Mouse (Mus musculus) layer of hippocampus, postnatal 25 days (tissue): ENCODE measurements at regions not wholly inside any gene's neighbourhood (a gene's known extent, or its start where the extent isn't known, plus 50 kb on each side); places are given as distances from the start of the nearest gene placed in this dataset.

Source experiments
- DNase-seq, 2 experiments: peaks; one replicate each; pipeline ENCODE4 v3.0.0; 2022; ENCODE audit warnings: mixed read lengths in 2 of 2, low spot score in 1 of 2; ENCODE audit errors: extremely low spot score in 1 of 2

DNA sequence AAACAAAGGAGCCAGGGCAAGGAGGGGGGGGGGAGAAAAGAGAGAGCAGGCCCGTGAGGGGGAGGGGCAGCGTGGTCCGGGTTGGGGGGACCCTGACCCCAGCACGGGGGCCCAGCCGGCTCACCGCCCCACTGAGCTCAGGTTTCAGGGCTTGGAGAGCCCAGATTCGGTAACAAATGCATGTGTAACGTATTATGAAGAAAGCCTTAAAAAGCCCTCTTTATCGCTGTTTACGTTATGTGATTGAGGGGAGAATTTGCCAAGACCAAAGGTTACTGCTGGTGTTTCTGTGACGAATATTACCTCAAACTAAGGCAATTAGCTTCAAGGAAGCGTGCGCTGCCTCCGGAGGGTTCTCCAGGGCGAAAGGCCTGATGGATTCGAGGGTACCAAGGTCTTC, 54.2 kb downstream of the Barx1 start:
- no peak for DNase-seq

DNA sequence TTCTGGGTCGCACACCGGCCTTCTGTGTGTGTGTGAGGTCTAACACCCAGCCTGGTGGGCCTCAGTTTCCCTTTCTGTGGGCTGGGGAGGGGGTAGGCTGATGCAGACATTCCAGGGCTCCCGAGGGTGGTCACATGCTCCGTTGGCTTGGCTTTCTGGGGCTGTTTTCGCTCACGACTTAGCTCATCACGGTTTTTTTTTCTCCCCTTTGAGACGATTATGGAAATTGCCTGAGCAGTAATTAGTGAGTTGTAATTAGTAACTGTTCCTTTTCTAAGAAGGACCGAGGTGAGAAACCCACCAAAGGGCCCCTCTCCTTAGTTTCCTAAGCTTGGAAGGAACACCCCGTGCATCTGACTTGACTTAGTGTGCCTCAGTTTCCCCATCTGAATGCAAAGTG, 54.7 kb downstream of the Barx1 start:
- DNase-seq, result no peak

DNA sequence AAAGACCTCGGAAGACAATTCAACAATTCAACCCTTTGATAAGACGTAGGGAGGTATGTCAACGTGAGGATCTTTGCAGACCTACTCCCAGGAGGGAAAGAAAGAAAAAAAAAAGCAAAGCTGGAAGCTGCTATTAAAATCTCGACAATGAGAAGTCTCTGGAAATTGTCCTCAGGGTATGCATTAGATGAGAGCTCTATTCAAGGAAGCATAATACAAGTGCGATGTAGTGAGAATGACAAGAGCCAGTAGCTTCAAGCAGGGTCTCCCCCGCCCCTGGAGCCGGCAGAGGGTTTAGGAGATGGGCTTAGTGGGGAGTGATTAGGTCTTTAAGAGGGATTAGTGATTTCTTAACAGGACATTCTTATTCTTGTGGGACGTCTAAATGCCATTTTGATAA, 60.9 kb downstream of the Barx1 start:
- no peak for DNase-seq

DNA sequence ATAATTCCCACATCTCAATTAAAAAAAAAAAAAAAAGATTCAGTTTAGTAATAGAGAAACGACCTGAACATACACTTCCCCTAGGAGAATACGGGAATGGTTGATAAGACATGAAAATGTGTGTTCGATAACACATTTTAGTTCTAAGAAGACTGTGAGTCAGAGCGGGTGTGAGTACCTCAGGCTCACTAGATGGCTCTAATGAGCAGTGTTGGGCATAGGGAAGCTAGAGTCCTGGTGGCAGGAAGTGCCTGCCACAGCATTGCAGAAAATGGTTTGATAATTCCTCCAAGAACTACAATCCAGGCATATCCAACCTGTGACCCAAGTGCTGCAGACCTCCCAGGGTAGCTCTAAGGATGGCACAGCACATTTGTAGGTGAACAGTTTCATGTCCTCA, 63.6 kb downstream of the Barx1 start:
- no peak for DNase-seq

DNA sequence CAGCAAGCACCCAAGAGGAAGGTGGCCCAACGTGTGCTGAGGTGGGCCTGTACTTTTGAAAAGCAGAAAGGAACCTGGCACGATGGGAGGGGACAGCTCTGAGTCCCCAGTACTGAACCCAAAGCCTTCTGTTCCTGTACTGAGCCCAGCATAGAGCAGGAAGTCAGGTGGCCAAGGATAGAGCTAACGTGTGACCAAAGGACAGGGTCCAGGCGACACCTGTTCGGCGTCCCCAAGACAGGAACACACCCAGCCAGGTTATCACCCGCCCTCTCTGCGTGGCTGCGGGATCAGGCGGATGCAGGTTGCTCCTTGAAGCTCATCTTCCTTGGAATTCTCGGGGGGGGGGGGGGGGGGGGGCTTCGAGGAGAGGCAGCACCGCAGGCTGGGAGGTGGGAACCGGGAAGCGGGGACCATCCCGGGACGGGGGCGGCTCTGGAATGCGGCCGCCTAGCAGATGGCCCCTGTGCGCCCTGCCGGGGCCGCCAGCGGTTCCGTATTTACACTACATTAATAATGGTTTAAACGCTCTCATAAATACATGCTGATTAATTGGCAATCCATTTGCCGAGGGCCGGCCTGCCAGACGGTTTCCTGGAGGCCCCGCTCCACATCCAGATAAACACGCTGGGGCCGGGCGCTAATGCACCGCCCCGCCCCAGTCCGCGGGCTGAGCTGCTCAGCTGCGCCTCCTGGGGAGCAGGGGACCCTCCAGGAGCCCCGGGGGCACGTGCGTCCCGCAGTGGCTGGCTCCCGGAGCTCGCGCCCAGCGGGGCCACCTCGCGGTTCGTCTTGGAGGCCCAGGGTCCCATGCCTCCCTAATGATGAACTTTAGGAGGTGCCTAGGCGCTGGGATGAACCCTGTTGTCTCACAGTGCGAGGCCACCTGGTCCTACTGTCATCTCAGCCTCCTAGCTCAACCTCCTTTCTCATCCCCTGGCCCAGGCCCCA, 68.5 kb downstream of the Barx1 start:
- no peak for DNase-seq

DNA sequence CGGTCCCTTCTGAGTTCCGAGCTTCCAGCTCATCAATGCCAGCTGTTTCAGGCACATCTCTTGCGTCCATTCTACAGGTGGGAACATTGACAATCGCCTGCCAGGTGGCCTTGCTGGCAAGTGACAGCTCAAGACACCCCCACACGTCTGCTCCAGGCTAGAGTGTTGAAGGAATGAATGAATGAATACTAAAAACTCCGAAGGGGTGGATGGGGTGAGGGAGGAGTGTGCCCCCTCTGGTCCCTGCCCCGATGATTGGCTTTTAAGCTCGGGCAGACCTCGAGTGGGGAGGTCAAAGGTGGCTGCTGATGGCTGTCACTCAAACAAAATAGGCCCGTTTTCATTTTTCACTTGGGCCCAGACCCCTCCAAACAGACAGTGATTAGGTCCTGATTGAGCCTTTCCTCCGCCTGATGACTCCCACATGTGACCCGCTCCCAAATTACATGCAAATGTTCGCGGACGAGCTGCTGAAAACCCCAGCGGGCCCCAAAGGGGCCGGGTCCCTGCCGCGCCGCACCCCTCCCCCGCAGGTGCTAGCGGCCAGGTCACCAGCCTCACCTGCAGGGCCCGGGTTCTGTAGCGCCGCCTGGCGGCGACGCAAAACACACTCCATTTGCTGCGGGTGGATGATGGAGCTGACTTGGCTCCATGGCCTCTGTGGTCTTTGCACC, 69.5 kb downstream of the Barx1 start:
- peak in 1 of 2 experiments; percentile 14 for DNase-seq

DNA sequence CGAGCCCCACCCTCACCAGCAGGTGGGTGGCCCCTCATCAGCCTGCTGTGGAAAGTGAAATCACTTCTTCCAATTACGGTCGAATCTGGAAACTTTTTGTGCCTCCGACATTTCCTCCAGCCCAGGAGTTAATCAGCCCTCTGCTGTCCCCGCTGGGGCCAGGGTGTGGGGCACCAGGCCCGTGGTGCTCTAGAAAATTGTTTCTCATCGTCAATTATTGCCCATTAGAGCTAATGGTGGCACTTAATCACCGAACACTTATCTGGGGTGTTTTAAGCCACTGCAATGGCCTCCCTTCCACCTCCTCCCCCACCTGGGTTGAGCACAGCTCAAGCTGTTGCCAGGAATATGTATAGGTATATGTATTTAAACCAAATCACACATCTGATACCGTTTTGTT, 72.2 kb downstream of the Barx1 start:
- DNase-seq, result no peak

DNA sequence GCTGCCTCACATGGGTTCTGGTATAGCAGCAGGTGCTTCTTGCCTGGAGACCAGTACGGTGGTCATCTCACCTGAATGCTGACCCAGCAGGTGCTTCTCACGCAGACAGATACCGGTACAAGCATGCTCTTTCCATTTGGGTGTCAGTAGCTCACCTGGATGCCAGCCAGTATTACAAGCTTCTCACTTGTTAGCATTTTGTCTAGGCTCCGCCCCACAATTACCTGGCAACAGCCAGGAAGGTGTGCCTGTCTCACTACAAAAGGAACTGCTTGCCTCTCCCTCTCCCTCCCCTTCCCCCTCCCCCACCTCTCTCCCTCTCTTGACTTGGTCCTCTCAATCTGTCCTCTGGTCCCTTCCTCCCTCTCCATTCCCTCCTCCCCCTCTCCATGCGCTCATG, 82.8 kb downstream of the Barx1 start:
- no peak for DNase-seq

DNA sequence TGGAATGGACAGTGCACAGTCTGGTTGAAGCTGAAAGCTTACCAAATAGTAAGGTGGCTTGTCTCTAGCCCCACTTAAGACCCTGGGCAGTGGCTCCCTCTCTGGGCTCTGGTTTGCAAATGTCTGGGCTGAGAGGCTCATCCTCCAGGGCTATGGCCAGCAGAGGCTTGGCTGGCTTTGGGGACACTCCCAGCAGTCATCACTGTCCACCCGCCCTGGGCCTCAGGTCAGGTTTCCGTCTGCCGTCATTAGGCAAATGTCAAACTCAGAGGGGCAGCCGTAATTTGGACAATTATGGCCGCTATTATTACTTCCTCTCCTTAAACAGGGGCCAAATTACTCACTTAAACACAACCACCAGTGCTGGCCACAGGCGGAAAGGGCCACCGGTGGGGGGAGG, 83.5 kb downstream of the Barx1 start:
- no peak for DNase-seq
